Mouse (Mus musculus) liver, embryonic 16.5 days (tissue): ENCODE measurements around the gene S100a2. TPM values are rescaled to one million over a fixed set of nuclear protein-coding genes. Genes with fewer than 3 reads are reported as not detected.

Source experiments
- ATAC-seq: fragments of 200-750 bp; cut with Nextera tagmentation; 2 replicates; pipeline ENCODE4 v1.8.0; 2017; ENCODE audit warnings: low read depth, mild to moderate bottlenecking, moderate number of reproducible peaks, moderate library complexity
- H3K27ac ChIP-seq: fragments of 300-500 bp; sonication (generic); 2 replicates; pipeline ENCODE4 v1.5.1; 2014; ENCODE audit warnings: mild to moderate bottlenecking, low read length
- H3K27me3 ChIP-seq: fragments of 300-500 bp; sonication (generic); 2 replicates; pipeline ENCODE4 v1.6.1; 2014; ENCODE audit warnings: low read depth, low read length, mixed read lengths; ENCODE audit not compliant: control insufficient read depth, insufficient read depth
- H3K36me3 ChIP-seq: fragments of 300-500 bp; sonication (generic); 2 replicates; pipeline ENCODE4 v1.6.1; 2014; ENCODE audit warnings: mild to moderate bottlenecking; ENCODE audit not compliant: control insufficient read depth, insufficient read depth
- H3K4me1 ChIP-seq: fragments of 300-500 bp; sonication (generic); 2 replicates; pipeline ENCODE4 v1.6.1; 2014; ENCODE audit warnings: low read depth, low read length, mixed read lengths; ENCODE audit not compliant: control insufficient read depth
- H3K4me2 ChIP-seq: fragments of 300-500 bp; sonication (generic); 2 replicates; pipeline ENCODE4 v1.6.1; 2014; ENCODE audit warnings: low read depth, low read length, mixed read lengths
- H3K4me3 ChIP-seq: fragments of 300-500 bp; sonication (generic); 2 replicates; pipeline ENCODE4 v1.5.1; 2014; ENCODE audit warnings: low read depth, mild to moderate bottlenecking, low read length
- H3K9ac ChIP-seq: fragments of 300-500 bp; sonication (generic); 2 replicates; pipeline ENCODE4 v1.6.1; 2014; ENCODE audit warnings: low read depth, low read length
- H3K9me3 ChIP-seq: fragments of 300-500 bp; sonication (generic); replicated peaks from 2 replicates; pipeline ENCODE4 v1.6.1; 2016; ENCODE audit warnings: low read length; ENCODE audit not compliant: control insufficient read depth
- WGBS: fragments of 180-500 bp; shearing (Covaris S2); extraction: QIAGEN DNeasy Blood & Tissue Kit; methylation state at CpG from one replicate; pipeline ENCODE4 v1.1.7; 2014; ENCODE audit not compliant: insufficient replicate concordance; 5-methylcytosine and 5-hydroxymethylcytosine counted together
- polyA plus RNA-seq: library from polyadenylated mRNA; unstranded; fragments of >200 nt; fragmentation: Nextera tagmentation; extraction: Ambion mirVana; gene quantifications from 2 replicates; pipeline ENCODE4 v1.2.1, GENCODE M21; 2015

Gene S100a2
- not detected in 2 replicates for polyA plus RNA-seq

DNA sequence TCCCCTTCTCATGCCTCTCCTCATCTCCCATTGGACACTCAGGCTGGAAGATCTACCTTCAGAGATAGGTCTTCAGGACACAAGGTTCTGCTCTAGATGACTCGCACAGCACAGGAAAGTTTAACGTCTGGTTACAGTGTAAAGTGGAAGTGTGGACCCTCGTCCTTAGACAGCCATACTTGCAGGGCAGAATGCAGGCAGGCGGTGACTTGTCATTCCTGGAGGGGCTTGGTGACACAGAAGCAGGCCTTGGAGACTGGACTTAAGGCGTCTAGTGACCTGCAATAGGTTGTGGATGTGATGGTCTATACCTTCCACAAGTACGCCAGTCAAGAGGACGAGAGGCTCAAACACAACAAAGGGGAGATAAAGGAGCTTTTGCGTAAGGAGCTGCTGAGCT lies at the start of gene S100a2:
Gene S100a2 (plus strand): TSS at position 301 of the 400 bp plus-strand sequence.
- Histone ChIP-seq H3K27me3 (no peaks in the 10 kb centered on the region), H3K9me3 (no peaks in the 10 kb centered on the region), H3K4me2 (no peak within 1 kb of the TSS), H3K27ac (peak within 1 kb of the TSS; percentile 47; the same call in 1 of the 2 replicates), H3K36me3 (no peaks in the 10 kb centered on the region), H3K4me1 (no peaks in the 10 kb centered on the region; the same call in 1 of the 2 replicates), H3K9ac (no peak within 1 kb of the TSS), H3K4me3 (no peak within 1 kb of the TSS)
- ATAC-seq = no peak
- 53% methylated on average over 8 of the region's 8 CpGs for WGBS

DNA sequence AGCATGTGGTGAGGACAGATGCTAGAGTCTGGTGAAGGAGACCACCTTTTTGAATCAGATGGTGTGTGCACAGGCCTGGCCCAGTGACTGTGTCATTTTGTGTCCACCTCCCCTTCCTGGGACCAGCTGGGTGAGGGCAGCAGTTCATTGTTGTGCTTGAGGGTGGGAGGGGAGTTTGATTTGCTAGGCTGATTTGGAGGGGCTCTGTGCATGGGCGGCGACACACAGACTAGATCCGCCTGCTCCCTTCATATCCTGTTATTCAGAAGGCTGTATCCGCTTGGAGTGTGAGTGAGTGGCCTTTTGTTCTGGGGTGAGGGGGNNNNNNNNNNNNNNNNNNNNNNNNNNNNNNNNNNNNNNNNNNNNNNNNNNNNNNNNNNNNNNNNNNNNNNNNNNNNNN lies 49.1 kb upstream of the S100a2 start:
- H3K27ac ChIP-seq = no peak overlapping the region

DNA sequence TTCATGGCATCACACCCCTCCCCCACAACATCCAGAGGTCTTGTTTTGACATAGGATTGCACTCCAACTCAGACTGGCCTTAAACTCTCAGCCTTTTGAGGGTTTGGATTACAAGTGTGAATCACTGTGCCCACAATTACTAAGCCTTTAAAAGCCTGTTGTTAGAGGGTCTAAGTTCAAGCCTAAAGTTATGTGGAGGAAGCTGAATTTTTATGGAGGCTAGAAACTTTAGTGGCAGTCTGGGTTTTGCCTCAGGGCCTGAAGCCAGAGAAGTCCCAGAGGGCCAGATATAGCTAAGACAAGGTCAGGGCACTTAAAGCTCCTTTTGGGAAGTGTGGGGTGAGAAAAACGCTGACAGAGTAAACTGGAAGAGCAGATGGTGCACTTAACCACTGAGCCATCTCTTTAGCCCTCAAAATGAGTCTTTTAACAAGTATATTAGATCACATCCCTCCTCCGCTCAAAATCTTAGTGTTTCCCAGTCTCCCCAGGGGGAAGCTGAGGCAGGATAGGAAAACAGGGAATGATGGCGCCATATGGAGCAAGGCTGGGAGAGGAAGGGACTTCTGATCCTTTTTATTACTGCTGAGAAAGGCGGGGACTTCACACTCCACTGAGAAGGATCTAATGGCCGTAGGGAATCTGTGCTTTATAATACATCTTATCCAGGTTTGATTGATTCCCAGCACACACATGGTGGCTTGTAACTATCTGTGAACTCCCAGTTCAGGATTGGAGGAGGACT lies 40.2 kb upstream of the S100a2 start:
- no peak overlapping the region for H3K9ac ChIP-seq
- no peaks in the 10 kb centered on the region for H3K9me3 ChIP-seq
- ATAC-seq = no peak
- H3K4me2 ChIP-seq = no peak overlapping the region
- no peak overlapping the region for H3K4me3 ChIP-seq
- H3K4me1 ChIP-seq = no peaks in the 10 kb centered on the region
- no peaks in the 10 kb centered on the region for H3K36me3 ChIP-seq
- 44% methylated on average over 5 of the region's 5 CpGs for WGBS
- H3K27me3 ChIP-seq = no peaks in the 10 kb centered on the region
- H3K27ac ChIP-seq = no peak overlapping the region

More for the DNA sequence above, 49.1 kb upstream of the S100a2 start:
- H3K9me3 ChIP-seq = no peaks in the 10 kb centered on the region
- H3K4me2 ChIP-seq = no peak overlapping the region
- no peak overlapping the region for H3K9ac ChIP-seq
- no peaks in the 10 kb centered on the region for H3K4me1 ChIP-seq
- no peak; the same call in 1 of the 2 replicates for ATAC-seq
- no peak overlapping the region for H3K4me3 ChIP-seq
- 71% methylated on average over 4 of the region's 4 CpGs for WGBS
- no peaks in the 10 kb centered on the region for H3K27me3 ChIP-seq
- H3K36me3 ChIP-seq = no peaks in the 10 kb centered on the region

DNA sequence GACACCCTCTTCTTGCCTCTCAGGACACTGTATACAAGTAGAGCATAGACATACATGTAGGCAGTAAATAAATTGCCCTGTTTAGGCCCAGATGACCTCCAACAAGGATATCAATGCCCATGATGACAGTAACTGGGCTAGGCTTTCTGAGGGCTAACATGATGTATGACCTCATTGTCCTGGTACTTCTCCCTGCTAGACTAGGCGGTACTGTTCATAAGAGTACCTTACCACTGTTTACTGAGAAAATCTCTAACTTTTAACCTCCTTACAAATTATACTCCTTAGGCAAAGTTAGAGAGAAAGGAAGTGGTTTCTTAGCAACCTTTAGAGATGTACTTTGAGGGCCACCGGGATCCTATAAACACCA lies 39.6 kb upstream of the S100a2 start:
- WGBS = 70% methylated on average over 2 of the region's 2 CpGs
- Histone ChIP-seq H3K27ac (no peak overlapping the region), H3K27me3 (no peaks in the 10 kb centered on the region), H3K9me3 (no peaks in the 10 kb centered on the region), H3K4me1 (no peaks in the 10 kb centered on the region), H3K9ac (no peak overlapping the region), H3K4me2 (no peak overlapping the region), H3K4me3 (no peak overlapping the region), H3K36me3 (no peaks in the 10 kb centered on the region)
- no peak for ATAC-seq

DNA sequence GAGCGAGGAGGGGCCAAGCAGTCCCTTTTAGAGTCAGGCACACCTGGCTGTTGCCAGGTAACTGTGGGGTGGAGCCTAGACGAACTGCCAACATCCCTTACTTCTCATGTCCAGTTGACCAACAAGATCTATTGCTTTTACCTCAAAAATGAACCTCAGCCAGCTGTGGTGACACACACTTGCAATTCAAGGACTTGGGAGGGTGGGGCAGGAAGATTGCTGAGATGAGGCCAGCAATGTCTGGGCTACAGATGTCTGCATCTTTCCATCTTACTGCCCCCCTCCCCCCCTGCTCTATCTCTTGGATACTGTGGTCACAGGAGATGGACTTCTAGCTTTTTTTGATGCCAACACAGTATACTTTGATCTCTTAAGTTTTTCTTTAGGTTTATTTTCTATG lies 37.8 kb upstream of the S100a2 start:
- no peak for ATAC-seq
- Histone ChIP-seq H3K4me3 (no peak overlapping the region), H3K9me3 (no peaks in the 10 kb centered on the region), H3K36me3 (no peaks in the 10 kb centered on the region), H3K27ac (no peak overlapping the region), H3K27me3 (no peaks in the 10 kb centered on the region), H3K9ac (no peak overlapping the region), H3K4me2 (no peak overlapping the region), H3K4me1 (no peaks in the 10 kb centered on the region)
- 50% methylated on average over 1 of the region's 2 CpGs for WGBS

DNA sequence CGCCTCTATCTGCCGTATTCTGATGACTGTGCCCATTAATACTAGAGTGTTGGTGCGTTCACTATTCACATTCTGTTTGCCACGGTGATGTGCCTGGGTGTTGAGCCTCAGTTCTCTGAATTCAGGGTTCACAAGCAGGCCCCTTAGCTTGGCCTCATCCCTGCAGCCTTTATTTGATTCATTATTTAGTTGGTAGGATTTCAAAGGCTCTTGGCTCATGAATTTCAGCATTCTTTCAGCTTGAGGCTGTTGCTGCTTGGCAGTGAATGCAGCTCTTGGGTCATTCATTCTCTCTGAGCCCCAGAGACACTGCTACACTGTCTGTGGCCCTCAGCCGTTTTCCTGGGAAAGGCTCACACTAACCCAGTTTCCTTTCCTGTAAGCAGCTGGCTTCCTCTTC lies 34.1 kb upstream of the S100a2 start:
- H3K27ac ChIP-seq = no peak overlapping the region
- no peak overlapping the region for H3K9ac ChIP-seq
- no peak overlapping the region for H3K4me2 ChIP-seq
- H3K4me3 ChIP-seq = no peak overlapping the region
- H3K27me3 ChIP-seq = no peaks in the 10 kb centered on the region
- H3K4me1 ChIP-seq = no peaks in the 10 kb centered on the region
- no peaks in the 10 kb centered on the region for H3K9me3 ChIP-seq
- no peaks in the 10 kb centered on the region for H3K36me3 ChIP-seq
- no peak for ATAC-seq
- 59% methylated on average over 5 of the region's 5 CpGs for WGBS

DNA sequence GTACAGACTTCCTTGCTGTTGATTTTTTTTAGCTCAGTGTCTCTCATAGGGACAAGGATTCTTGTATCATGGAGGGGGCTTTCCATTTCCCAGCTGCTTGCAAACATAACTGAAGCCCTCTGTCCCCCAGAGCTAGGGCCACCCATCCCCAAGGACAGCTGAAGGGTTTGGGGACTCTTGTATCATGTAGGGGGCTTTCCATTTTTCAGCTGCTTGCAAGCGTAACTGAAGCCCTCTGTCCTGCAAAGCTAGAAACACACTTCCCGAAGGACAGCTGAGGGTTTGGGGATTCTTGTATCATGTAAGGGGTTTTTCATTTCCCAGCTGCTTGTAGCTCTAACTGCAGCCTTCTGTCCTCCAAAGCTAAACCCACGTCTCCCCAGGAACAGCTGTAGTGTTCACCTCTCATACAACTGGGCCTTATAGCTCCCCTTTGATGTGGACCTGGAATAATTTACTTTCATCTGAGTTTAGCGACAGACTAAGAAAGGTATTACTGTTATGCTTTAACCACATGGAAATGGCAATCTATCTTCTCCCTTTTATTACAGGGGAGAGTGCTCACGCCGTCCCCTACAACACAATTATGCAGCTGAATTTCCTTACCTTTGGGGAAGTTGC lies 29.9 kb upstream of the S100a2 start, which contains the start of gene S100a3:
Gene S100a3 (plus strand): TSS at position 571 of the 621 bp plus-strand sequence.
- H3K4me2 ChIP-seq = no peak within 1 kb of the TSS
- no peak for ATAC-seq
- H3K27ac ChIP-seq = no peak within 1 kb of the TSS
- H3K9me3 ChIP-seq = no peaks in the 10 kb centered on the region
- no peaks in the 10 kb centered on the region for H3K4me1 ChIP-seq
- no peak within 1 kb of the TSS for H3K4me3 ChIP-seq
- H3K9ac ChIP-seq = no peak within 1 kb of the TSS
- 53% methylated on average over 6 of the region's 6 CpGs for WGBS
- H3K27me3 ChIP-seq = no peaks in the 10 kb centered on the region
- H3K36me3 ChIP-seq = no peaks in the 10 kb centered on the region

DNA sequence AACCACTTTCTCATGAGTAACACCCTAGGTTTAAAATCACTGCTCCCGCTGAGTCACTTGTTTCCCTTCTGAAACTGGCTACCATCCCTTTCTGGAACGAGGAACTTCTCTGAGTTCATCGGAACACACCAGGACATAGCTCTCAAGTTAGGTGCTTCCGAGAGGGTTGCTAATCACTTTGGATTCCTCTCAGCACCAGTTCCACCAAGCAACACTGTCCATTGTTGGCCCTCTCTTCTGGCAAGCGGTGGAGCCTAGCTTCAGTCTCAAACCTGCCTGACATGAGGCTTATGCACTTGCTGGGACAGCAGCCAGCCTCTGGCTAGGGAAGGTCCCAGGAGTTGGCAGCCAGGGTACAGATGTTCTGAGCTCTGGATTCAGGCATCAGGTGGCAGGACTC lies 15.4 kb upstream of the S100a2 start:
- no peak for ATAC-seq
- H3K9me3 ChIP-seq = no peaks in the 10 kb centered on the region
- no peaks in the 10 kb centered on the region for H3K36me3 ChIP-seq
- no peak overlapping the region for H3K9ac ChIP-seq
- H3K4me2 ChIP-seq = no peak overlapping the region
- H3K27me3 ChIP-seq = no peaks in the 10 kb centered on the region
- WGBS = 64% methylated on average over 5 of the region's 5 CpGs
- H3K4me1 ChIP-seq = no peaks in the 10 kb centered on the region
- H3K27ac ChIP-seq = no peak overlapping the region
- no peak overlapping the region for H3K4me3 ChIP-seq

DNA sequence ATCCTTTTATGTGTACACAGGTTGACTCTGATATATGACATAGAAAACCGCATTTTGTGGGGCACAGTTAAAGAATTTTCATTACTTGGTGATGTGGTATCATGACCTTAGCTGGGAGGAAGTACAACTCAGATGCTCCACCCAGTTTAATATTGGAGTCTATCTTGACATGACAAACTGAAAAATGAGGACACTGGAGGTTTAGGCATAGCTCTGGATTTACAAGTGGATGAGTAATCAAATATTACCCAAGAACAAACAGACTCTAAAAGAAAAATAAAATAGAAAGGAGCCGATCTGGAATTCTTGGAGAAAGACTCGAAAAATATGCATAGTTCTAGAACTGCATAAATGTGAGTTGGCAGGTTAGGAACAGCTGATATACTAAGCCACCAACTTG lies 14.7 kb upstream of the S100a2 start:
- Histone ChIP-seq H3K9ac (no peak overlapping the region), H3K4me2 (no peak overlapping the region), H3K4me1 (no peaks in the 10 kb centered on the region), H3K9me3 (no peaks in the 10 kb centered on the region), H3K27me3 (no peaks in the 10 kb centered on the region), H3K4me3 (no peak overlapping the region), H3K36me3 (no peaks in the 10 kb centered on the region), H3K27ac (no peak overlapping the region)
- no peak for ATAC-seq
- WGBS = 55% methylated on average over 3 of the region's 3 CpGs
